ENCODE assay signal across 8 mouse cellular contexts in the genomic region with DNA sequence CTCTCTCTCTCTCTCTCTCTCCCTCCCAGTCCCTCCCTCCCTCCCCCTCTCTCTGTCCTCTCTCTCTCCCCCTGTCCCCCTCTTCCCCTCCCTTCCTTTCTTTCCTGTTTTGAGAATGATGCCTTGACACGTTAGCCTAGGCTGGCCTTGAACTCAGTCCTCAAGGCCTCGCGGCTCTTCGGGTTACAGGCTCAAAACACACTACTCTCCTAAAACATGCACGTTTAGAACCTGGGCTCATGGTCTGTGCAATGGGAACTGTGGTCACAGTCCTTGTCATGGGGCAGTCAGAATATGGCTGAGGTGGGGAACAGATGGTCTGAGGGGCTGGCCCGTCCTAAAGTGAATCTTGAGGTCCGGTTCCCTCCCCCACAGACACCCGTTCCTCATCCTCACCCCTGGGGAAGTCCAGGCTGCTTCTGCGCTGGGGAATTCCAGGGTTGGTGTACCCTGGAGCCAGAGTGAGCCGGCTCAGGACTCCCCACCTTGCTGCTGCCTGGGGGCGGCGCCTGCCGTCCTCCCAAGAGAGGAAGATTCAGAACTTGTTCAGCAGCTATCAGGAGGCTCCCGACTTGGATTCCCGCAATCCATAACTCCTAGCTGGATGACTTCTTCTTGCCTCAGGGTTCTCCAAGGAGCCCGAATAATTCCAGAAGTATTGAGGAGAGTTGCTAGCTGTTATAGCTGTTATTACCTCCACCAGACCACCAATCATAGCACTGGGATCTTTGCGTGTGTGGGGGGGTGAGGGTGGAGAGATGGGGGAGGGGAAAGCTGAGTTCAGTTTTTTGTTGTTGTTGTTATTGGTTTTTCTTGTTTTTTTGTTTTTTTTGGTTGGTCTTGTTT. TPM values are rescaled to one million over a fixed set of nuclear protein-coding genes. Genes with fewer than 3 reads are reported as not detected.
DNase-seq lines count a peak whose midpoint lies in the region; ATAC-seq and TF ChIP-seq lines count a peak whose summit lies in the region.

No protein-coding gene starts in this region.

- WGBS in forebrain, embryonic 12.5 days = 8% methylated on average over 17 of the region's 17 CpGs
- WGBS in forebrain, postnatal 0 days = 9% methylated on average over 17 of the region's 17 CpGs
- WGBS in embryonic facial prominence, embryonic 15.5 days = 3% methylated on average over 17 of the region's 17 CpGs

- peak overlapping the region; percentile 25; the same call in 1 of the 2 replicates for H3K4me3 ChIP-seq in forebrain, embryonic 12.5 days (replicated peaks)
- H3K4me3 ChIP-seq in forebrain, postnatal 0 days (ENCODE audit: low read depth, low read length) = no peak overlapping the region; the same call in 1 of the 2 replicates
- peak overlapping the region; percentile 49 for H3K4me3 ChIP-seq in embryonic facial prominence, embryonic 15.5 days (replicated peaks)

- H3K4me2 ChIP-seq in forebrain, embryonic 12.5 days = no peak overlapping the region
- no peak overlapping the region for H3K4me2 ChIP-seq in forebrain, postnatal 0 days (ENCODE audit: low read depth)
- H3K4me2 ChIP-seq in embryonic facial prominence, embryonic 15.5 days (replicated peaks) = peak overlapping the region; percentile 75

- no peaks in the 10 kb centered on the region for H3K36me3 ChIP-seq in forebrain, embryonic 12.5 days (replicated peaks)
- H3K36me3 ChIP-seq in forebrain, postnatal 0 days (ENCODE audit: insufficient read depth) = no peaks in the 10 kb centered on the region
- H3K36me3 ChIP-seq in embryonic facial prominence, embryonic 15.5 days = 0 out of 2 replicates have a peak, but pooled peaks cover 4% of the 10 kb centered on the region

- peaks cover 77% of the 10 kb centered on the region for H3K27me3 ChIP-seq in forebrain, embryonic 12.5 days
- peaks cover 27% of the 10 kb centered on the region for H3K27me3 ChIP-seq in forebrain, postnatal 0 days (ENCODE audit: insufficient read depth, low read length)
- H3K27me3 ChIP-seq in embryonic facial prominence, embryonic 15.5 days = peaks cover 35% of the 10 kb centered on the region

- no peak for TF ChIP-seq CTCF in forebrain, postnatal 0 days (IDR thresholded peaks at IDR 0.05; ENCODE audit: low read depth)

- ATAC-seq in forebrain, embryonic 12.5 days (ENCODE audit: low FRiP score) = no peak
- ATAC-seq in forebrain, postnatal 0 days = no peak
- ATAC-seq in embryonic facial prominence, embryonic 15.5 days (ENCODE audit: insufficient number of reproducible peaks, low FRiP score, low TSS enrichment, low read depth) = no peak
- no peak for ATAC-seq in megakaryocyte-erythroid progenitor cell, adult 5-6 weeks (replicated peaks; ENCODE audit: low FRiP score, low TSS enrichment, poor library complexity, severe bottlenecking)

- no peak overlapping the region for H3K27ac ChIP-seq in forebrain, embryonic 12.5 days
- H3K27ac ChIP-seq in forebrain, postnatal 0 days (ENCODE audit: low read depth, low read length) = no peak overlapping the region
- peak overlapping the region; percentile 28; the same call in 1 of the 2 replicates for H3K27ac ChIP-seq in embryonic facial prominence, embryonic 15.5 days (replicated peaks)

- no peaks in the 10 kb centered on the region for H3K9me3 ChIP-seq in forebrain, embryonic 12.5 days
- H3K9me3 ChIP-seq in forebrain, postnatal 0 days (ENCODE audit: low read length) = no peaks in the 10 kb centered on the region
- no peaks in the 10 kb centered on the region for H3K9me3 ChIP-seq in embryonic facial prominence, embryonic 15.5 days (replicated peaks)

- 0 out of 2 replicates have a peak overlapping the region, but pooled peaks have one; percentile 21 for H3K9ac ChIP-seq in forebrain, embryonic 12.5 days
- H3K9ac ChIP-seq in forebrain, postnatal 0 days = no peak overlapping the region
- no peak overlapping the region for H3K9ac ChIP-seq in embryonic facial prominence, embryonic 15.5 days

- H3K4me1 ChIP-seq in forebrain, embryonic 12.5 days = peaks cover 12% of the 10 kb centered on the region
- H3K4me1 ChIP-seq in forebrain, postnatal 0 days (ENCODE audit: insufficient read depth) = no peaks in the 10 kb centered on the region
- peaks cover 26% of the 10 kb centered on the region for H3K4me1 ChIP-seq in embryonic facial prominence, embryonic 15.5 days

- no peak for DNase-seq in forebrain, postnatal 0 days
- peak; percentile 44 to 49 for DNase-seq in B cell, adult 2 months
- DNase-seq in kidney, postnatal 4 days = peak; percentile 33 to 52
- DNase-seq in thymus, postnatal 25 days = peak; percentile 35
- DNase-seq in ovary, postnatal 10 days (ENCODE audit: low spot score) = no peak

RNA-seq across cellular contexts. Expression of gene Icam1, which starts 0.8 kb away (rescaled TPM):
- 3.7 and 3.8 TPM in 2 replicates for polyA plus RNA-seq in forebrain, embryonic 12.5 days (2016; fragmentation: Nextera tagmentation; extraction: Ambion mirVana)
- total RNA-seq in forebrain, postnatal 0 days (2014; rRNA removed) = 3.2 and 3.7 TPM in 2 replicates
- 3.1 and 3.6 TPM in 2 replicates for polyA plus RNA-seq in forebrain, postnatal 0 days (2015; fragmentation: Nextera tagmentation; extraction: Ambion mirVana)
- 20.7 and 21.7 TPM in 2 replicates for polyA plus RNA-seq in embryonic facial prominence, embryonic 15.5 days (2015; fragmentation: Nextera tagmentation; extraction: Ambion mirVana)
- total RNA-seq in megakaryocyte-erythroid progenitor cell, adult 5-6 weeks (2014; fragmentation: Nextera tagmentation) = 1.9 and 3.4 TPM in 2 replicates
- 3.6 TPM in 2 replicates for total RNA-seq in megakaryocyte-erythroid progenitor cell, adult 5-6 weeks (2017)

RNA-seq across cellular contexts. Expression of gene Icam4, which starts 12.6 kb away (rescaled TPM):
- 1.5 and 1.9 TPM in 2 replicates for polyA plus RNA-seq in forebrain, embryonic 12.5 days (2016; fragmentation: Nextera tagmentation; extraction: Ambion mirVana)
- total RNA-seq in forebrain, postnatal 0 days (2014; rRNA removed) = not detected in 2 replicates
- polyA plus RNA-seq in forebrain, postnatal 0 days (2015; fragmentation: Nextera tagmentation; extraction: Ambion mirVana) = not detected in 2 replicates
- polyA plus RNA-seq in embryonic facial prominence, embryonic 15.5 days (2015; fragmentation: Nextera tagmentation; extraction: Ambion mirVana) = 0.59 and 1.0 TPM in 2 replicates
- total RNA-seq in megakaryocyte-erythroid progenitor cell, adult 5-6 weeks (2014; fragmentation: Nextera tagmentation) = 34.3 and 38.9 TPM in 2 replicates
- total RNA-seq in megakaryocyte-erythroid progenitor cell, adult 5-6 weeks (2017) = 16.3 and 40.0 TPM in 2 replicates

RNA-seq across cellular contexts. Expression of gene Mrpl4, which starts 14.0 kb away (rescaled TPM):
- polyA plus RNA-seq in forebrain, embryonic 12.5 days (2016; fragmentation: Nextera tagmentation; extraction: Ambion mirVana) = 110 and 111 TPM in 2 replicates
- 59.9 and 77.8 TPM in 2 replicates for total RNA-seq in forebrain, postnatal 0 days (2014; rRNA removed)
- 101 and 111 TPM in 2 replicates for polyA plus RNA-seq in forebrain, postnatal 0 days (2015; fragmentation: Nextera tagmentation; extraction: Ambion mirVana)
- 122 and 126 TPM in 2 replicates for polyA plus RNA-seq in embryonic facial prominence, embryonic 15.5 days (2015; fragmentation: Nextera tagmentation; extraction: Ambion mirVana)
- total RNA-seq in megakaryocyte-erythroid progenitor cell, adult 5-6 weeks (2014; fragmentation: Nextera tagmentation) = 66.2 and 78.8 TPM in 2 replicates
- 23.7 and 43.3 TPM in 2 replicates for total RNA-seq in megakaryocyte-erythroid progenitor cell, adult 5-6 weeks (2017)

RNA-seq across cellular contexts. Expression of gene Icam5, which starts 15.3 kb away (rescaled TPM):
- polyA plus RNA-seq in forebrain, embryonic 12.5 days (2016; fragmentation: Nextera tagmentation; extraction: Ambion mirVana) = 0.13 TPM in 2 replicates
- total RNA-seq in forebrain, postnatal 0 days (2014; rRNA removed) = 17.2 and 19.4 TPM in 2 replicates
- 8.2 and 10.3 TPM in 2 replicates for polyA plus RNA-seq in forebrain, postnatal 0 days (2015; fragmentation: Nextera tagmentation; extraction: Ambion mirVana)
- 0.20 TPM in 2 replicates for polyA plus RNA-seq in embryonic facial prominence, embryonic 15.5 days (2015; fragmentation: Nextera tagmentation; extraction: Ambion mirVana)
- 1.1 and 1.2 TPM in 2 replicates for total RNA-seq in megakaryocyte-erythroid progenitor cell, adult 5-6 weeks (2014; fragmentation: Nextera tagmentation)
- total RNA-seq in megakaryocyte-erythroid progenitor cell, adult 5-6 weeks (2017) = 0.05 and 0.27 TPM in 2 replicates

RNA-seq across cellular contexts. Expression of gene S1pr2, which starts 40.0 kb away (rescaled TPM):
- polyA plus RNA-seq in forebrain, embryonic 12.5 days (2016; fragmentation: Nextera tagmentation; extraction: Ambion mirVana) = 13.1 and 16.5 TPM in 2 replicates
- 3.7 and 4.0 TPM in 2 replicates for total RNA-seq in forebrain, postnatal 0 days (2014; rRNA removed)
- polyA plus RNA-seq in forebrain, postnatal 0 days (2015; fragmentation: Nextera tagmentation; extraction: Ambion mirVana) = 5.1 and 5.7 TPM in 2 replicates
- 61.8 and 68.5 TPM in 2 replicates for polyA plus RNA-seq in embryonic facial prominence, embryonic 15.5 days (2015; fragmentation: Nextera tagmentation; extraction: Ambion mirVana)
- total RNA-seq in megakaryocyte-erythroid progenitor cell, adult 5-6 weeks (2014; fragmentation: Nextera tagmentation) = 1.7 and 3.4 TPM in 2 replicates
- 0.46 TPM in 1 of 2 replicates, not detected in the other for total RNA-seq in megakaryocyte-erythroid progenitor cell, adult 5-6 weeks (2017)

Comparison
In these comparisons a context has a peak if more than half of its experiments do, and no peak if none do; other contexts are left out.
1. DNase-seq: peak in B cell, adult 2 months (2 of 2), kidney, postnatal 4 days (2 of 2) and thymus, postnatal 25 days (single experiment); none in forebrain, postnatal 0 days (single experiment) and ovary, postnatal 10 days (single experiment).